Mouse (Mus musculus) brain, embryonic 14.5 days (tissue): ENCODE results near the gene Cyp11a1.

Source experiments
- CTCF ChIP-seq: fragments of 200-500 bp; IDR thresholded peaks from 2 replicates; pipeline ENCODE4 v1.5.1; 2012; ENCODE audit warnings: inconsistent platforms, mild to moderate bottlenecking, moderate library complexity, borderline replicate concordance; ENCODE audit not compliant: insufficient read depth, insufficient read length; ENCODE audit errors: extremely low read depth
- POLR2A ChIP-seq: fragments of 200-500 bp; IDR thresholded peaks from 2 replicates; pipeline ENCODE4 v1.6.1; 2012; ENCODE audit warnings: mild to moderate bottlenecking, inconsistent platforms, borderline replicate concordance; ENCODE audit not compliant: poor library complexity, insufficient read depth, insufficient read length, severe bottlenecking; ENCODE audit errors: extremely low read depth

DNA sequence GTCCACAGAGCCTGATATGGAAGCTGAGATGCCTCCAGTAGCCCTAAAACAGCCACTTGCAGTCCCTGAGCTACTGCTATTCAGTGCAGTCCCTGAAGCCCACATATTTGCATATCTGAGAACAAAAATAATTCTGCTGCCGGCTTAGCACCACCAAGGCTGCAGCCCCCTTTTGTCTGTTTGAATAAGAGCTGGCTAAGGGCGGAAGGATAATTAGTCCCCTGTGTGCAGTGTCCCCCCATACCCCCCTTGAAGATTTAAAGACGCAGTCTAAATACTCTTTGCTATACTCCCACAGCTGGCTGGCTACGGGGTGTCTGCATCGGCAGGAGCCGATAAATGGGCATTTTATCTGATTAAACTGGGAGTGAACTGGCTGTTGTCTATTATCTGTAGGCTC lies 42.4 kb downstream of the Cyp11a1 start:
- TF ChIP-seq CTCF (no peak), POLR2A (no peak)
